Comparison of ENCODE assay signal across 27 mouse cellular contexts in genomic region chr19:41712829-41713228, GRCm38 (mm10). TPM values are rescaled to one million over a fixed set of nuclear protein-coding genes. Genes with fewer than 3 reads are reported as not detected.
DNase-seq lines count a peak whose midpoint lies in the region; ATAC-seq and TF ChIP-seq lines count a peak whose summit lies in the region.
"Had no signal": no experiment of that assay in that cellular context is flagged by ENCODE, and none has a peak within 500 bp of the region (broad histone marks: within the 10 kb centered on the region; RNA-seq: fewer than 3 reads in every experiment).

No protein-coding gene starts in this region.

- H3K27ac ChIP-seq in forebrain, embryonic 16.5 days (ENCODE audit: low read length): no peak overlapping the region
- no peak overlapping the region for H3K27ac ChIP-seq in forebrain, embryonic 15.5 days (replicated peaks)
- H3K27ac ChIP-seq in layer of hippocampus, adult 2 months: peak overlapping the region; percentile 83
- peak overlapping the region; percentile 29; the same call in 1 of the 2 replicates for H3K27ac ChIP-seq in neural tube, embryonic 13.5 days (replicated peaks)
- no peak overlapping the region for H3K27ac ChIP-seq in neural tube, embryonic 15.5 days (replicated peaks)
- H3K27ac ChIP-seq in left cerebral cortex, adult 2 months: no peak overlapping the region
- H3K27ac ChIP-seq: embryonic facial prominence, embryonic 12.5 days; embryonic facial prominence, embryonic 15.5 days; heart, embryonic 15.5 days; hindbrain, embryonic 10.5 days; hindbrain, embryonic 13.5 days had no signal

- WGBS in forebrain, embryonic 16.5 days: 65% methylated on average over 8 of the region's 8 CpGs
- 72% methylated on average over 8 of the region's 8 CpGs for WGBS in forebrain, embryonic 15.5 days
- 62% methylated on average over 8 of the region's 8 CpGs for WGBS in neural tube, embryonic 13.5 days
- 59% methylated on average over 8 of the region's 8 CpGs for WGBS in neural tube, embryonic 15.5 days

- no peak for TF ChIP-seq CTCF in layer of hippocampus, adult 2 months (conservative IDR thresholded peaks at IDR 0.05)
- no peak for TF ChIP-seq CTCF in left cerebral cortex, adult 2 months (IDR thresholded peaks at IDR 0.05)

- H3K36me3 ChIP-seq in forebrain, embryonic 16.5 days (ENCODE audit: control insufficient read depth, insufficient read depth): no peaks in the 10 kb centered on the region
- H3K36me3 ChIP-seq in forebrain, embryonic 15.5 days: no peaks in the 10 kb centered on the region
- no peaks in the 10 kb centered on the region for H3K36me3 ChIP-seq in neural tube, embryonic 13.5 days
- H3K36me3 ChIP-seq in neural tube, embryonic 15.5 days: no peaks in the 10 kb centered on the region
- H3K36me3 ChIP-seq: embryonic facial prominence, embryonic 12.5 days; embryonic facial prominence, embryonic 15.5 days; G1E; heart, embryonic 12.5 days; heart, embryonic 15.5 days; hindbrain, embryonic 13.5 days had no signal

- ATAC-seq in forebrain, embryonic 16.5 days: 0 out of 2 replicates have a peak, but pooled peaks have one; percentile 12
- ATAC-seq in forebrain, embryonic 15.5 days (replicated peaks): no peak
- no peak for ATAC-seq in neural tube, embryonic 13.5 days (ENCODE audit: low read depth)
- no peak for ATAC-seq in neural tube, embryonic 15.5 days (ENCODE audit: low FRiP score)
- ATAC-seq: hindbrain, embryonic 16.5 days; Patski had no signal

- peak; percentile 58 to 62 for DNase-seq in layer of hippocampus, adult 2 months (ENCODE audit: low spot score in 2 of 2)
- no peak for DNase-seq in layer of hippocampus, postnatal 10 days (ENCODE audit: low spot score in 2 of 2)
- DNase-seq in left cerebral cortex, adult 2 months (ENCODE audit: extremely low spot score in 1 of 2, low spot score in 2 of 2): no peak
- DNase-seq: adrenal gland, postnatal 10 days; adrenal gland, postnatal 36 days; B cell, adult 2 months; cerebellum, adult 11 months; cerebellum, adult 2 months; cerebellum, adult 9-11 months; cerebellum, postnatal 25 days; gastrocnemius, postnatal 25 days; heart, adult 18-20 months; heart, postnatal 10 days; heart, postnatal 36 days had no signal

- intact Hi-C loops in left cerebral cortex, adult 2 months (cut with DNase I): no loop called here

- H3K4me1 ChIP-seq in forebrain, embryonic 16.5 days (replicated peaks; ENCODE audit: control insufficient read depth, insufficient read depth, low read length): peaks cover 36% of the 10 kb centered on the region
- H3K4me1 ChIP-seq in forebrain, embryonic 15.5 days: peaks cover 50% of the 10 kb centered on the region
- H3K4me1 ChIP-seq in neural tube, embryonic 13.5 days (replicated peaks): peaks cover 74% of the 10 kb centered on the region
- H3K4me1 ChIP-seq in neural tube, embryonic 15.5 days: peaks cover 55% of the 10 kb centered on the region

- no peak overlapping the region for H3K4me2 ChIP-seq in forebrain, embryonic 16.5 days (ENCODE audit: low read length)
- H3K4me2 ChIP-seq in forebrain, embryonic 15.5 days (replicated peaks): no peak overlapping the region
- H3K4me2 ChIP-seq in neural tube, embryonic 13.5 days: no peak overlapping the region
- no peak overlapping the region for H3K4me2 ChIP-seq in neural tube, embryonic 15.5 days
- H3K4me2 ChIP-seq: embryonic facial prominence, embryonic 12.5 days; embryonic facial prominence, embryonic 15.5 days; heart, embryonic 12.5 days; heart, embryonic 15.5 days; hindbrain, embryonic 13.5 days had no signal

- no peak overlapping the region for H3K4me3 ChIP-seq in forebrain, embryonic 16.5 days (replicated peaks; ENCODE audit: low read length)
- H3K4me3 ChIP-seq in forebrain, embryonic 15.5 days: no peak overlapping the region
- H3K4me3 ChIP-seq in layer of hippocampus, adult 2 months: no peak overlapping the region
- H3K4me3 ChIP-seq in neural tube, embryonic 13.5 days: no peak overlapping the region
- H3K4me3 ChIP-seq in neural tube, embryonic 15.5 days (replicated peaks): no peak overlapping the region
- no peak overlapping the region for H3K4me3 ChIP-seq in left cerebral cortex, adult 2 months
- H3K4me3 ChIP-seq: embryonic facial prominence, embryonic 12.5 days; embryonic facial prominence, embryonic 15.5 days; heart, embryonic 12.5 days; heart, embryonic 15.5 days; hindbrain, embryonic 10.5 days; hindbrain, embryonic 13.5 days had no signal

- H3K9ac ChIP-seq in forebrain, embryonic 16.5 days (replicated peaks; ENCODE audit: low read depth, low read length): no peak overlapping the region
- no peak overlapping the region for H3K9ac ChIP-seq in forebrain, embryonic 15.5 days (replicated peaks)
- no peak overlapping the region for H3K9ac ChIP-seq in neural tube, embryonic 13.5 days
- H3K9ac ChIP-seq in neural tube, embryonic 15.5 days (replicated peaks): no peak overlapping the region
- H3K9ac ChIP-seq: embryonic facial prominence, embryonic 12.5 days; embryonic facial prominence, embryonic 15.5 days; heart, embryonic 12.5 days; heart, embryonic 15.5 days; hindbrain, embryonic 13.5 days had no signal

- H3K27me3 ChIP-seq in forebrain, embryonic 16.5 days (replicated peaks; ENCODE audit: control insufficient read depth, insufficient read depth, low read length): no peaks in the 10 kb centered on the region
- H3K27me3 ChIP-seq in forebrain, embryonic 15.5 days: no peaks in the 10 kb centered on the region; the same call in 1 of the 2 replicates
- no peaks in the 10 kb centered on the region; the same call in 1 of the 2 replicates for H3K27me3 ChIP-seq in neural tube, embryonic 13.5 days
- H3K27me3 ChIP-seq in neural tube, embryonic 15.5 days (replicated peaks): no peaks in the 10 kb centered on the region
- H3K27me3 ChIP-seq: embryonic facial prominence, embryonic 12.5 days had no signal

- no peaks in the 10 kb centered on the region for H3K9me3 ChIP-seq in forebrain, embryonic 16.5 days (ENCODE audit: control insufficient read depth, low read length)
- no peaks in the 10 kb centered on the region for H3K9me3 ChIP-seq in forebrain, embryonic 15.5 days
- H3K9me3 ChIP-seq in neural tube, embryonic 13.5 days: no peaks in the 10 kb centered on the region
- H3K9me3 ChIP-seq in neural tube, embryonic 15.5 days (replicated peaks): no peaks in the 10 kb centered on the region
- H3K9me3 ChIP-seq: embryonic facial prominence, embryonic 12.5 days; embryonic facial prominence, embryonic 15.5 days; G1E; heart, embryonic 12.5 days; heart, embryonic 15.5 days; hindbrain, embryonic 10.5 days; hindbrain, embryonic 13.5 days had no signal

RNA-seq across cellular contexts. Expression of gene Slit1, which starts 30.6 kb away (rescaled TPM):
- polyA plus RNA-seq in forebrain, embryonic 16.5 days (2015; fragmentation: Nextera tagmentation; extraction: Ambion mirVana): 18.2 and 21.3 TPM in 2 replicates
- 17.5 and 21.0 TPM in 2 replicates for polyA plus RNA-seq in forebrain, embryonic 15.5 days (2015; fragmentation: Nextera tagmentation; extraction: Ambion mirVana)
- 100 to 1,000 TPM; 232 to 244 TPM for total RNA-seq in layer of hippocampus, adult 2 months (2021)
- 10 to 100 TPM; 95.2 to 96.3 TPM for total RNA-seq in layer of hippocampus, postnatal 10 days (2021)
- 34.2 and 35.8 TPM in 2 replicates for polyA plus RNA-seq in neural tube, embryonic 13.5 days (2015; fragmentation: Nextera tagmentation; extraction: Ambion mirVana)
- polyA plus RNA-seq in neural tube, embryonic 15.5 days (2015; fragmentation: Nextera tagmentation; extraction: Ambion mirVana): 32.8 and 36.8 TPM in 2 replicates
- 10 to 100 TPM; 59.0 to 60.6 TPM for total RNA-seq in left cerebral cortex, adult 2 months (2021)

Comparison
In these comparisons a context has a peak if more than half of its experiments do, and no peak if none do; other contexts are left out.
1. H3K27ac ChIP-seq: peak in layer of hippocampus, adult 2 months (single experiment) and neural tube, embryonic 13.5 days (single experiment); none in forebrain, embryonic 16.5 days (single experiment), forebrain, embryonic 15.5 days (single experiment), neural tube, embryonic 15.5 days (single experiment) and left cerebral cortex, adult 2 months (single experiment).
2. DNase-seq: peak in layer of hippocampus, adult 2 months (2 of 2); none in layer of hippocampus, postnatal 10 days (0 of 2) and left cerebral cortex, adult 2 months (0 of 2).